Mouse (Mus musculus) E14TG2a.4 (cell line): ENCODE results near the gene Otogl.

ENCODE experiments used
- CTCF ChIP-seq: conservative IDR thresholded peaks from 2 replicates; pipeline ENCODE4 v1.5.1; 2014; ENCODE audit warnings: low read length
- POU5F1 ChIP-seq: IDR thresholded peaks from 2 replicates; pipeline ENCODE4 v1.6.1; 2014; ENCODE audit warnings: low read length, borderline replicate concordance

DNA sequence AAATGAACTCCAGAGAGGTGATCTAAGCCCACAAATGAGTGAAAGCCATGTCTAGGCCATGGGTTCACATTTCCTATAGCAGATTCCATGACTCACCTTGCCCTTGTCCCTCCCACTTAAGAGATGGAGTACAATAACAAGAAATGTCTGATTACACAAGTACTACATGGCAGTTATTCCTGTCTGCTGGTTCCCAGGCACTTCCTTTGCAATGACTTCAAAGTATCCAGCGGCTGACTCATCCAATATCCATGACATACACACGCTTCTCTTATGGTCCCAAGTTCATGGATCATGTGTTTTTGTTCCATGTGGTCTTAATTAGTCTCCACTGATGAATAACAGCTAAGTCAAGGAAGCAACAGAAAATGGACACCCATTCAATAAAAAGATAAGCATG lies 1.1 kb upstream of the Otogl start:
- no peak for TF ChIP-seq CTCF
- no peak for TF ChIP-seq POU5F1
